Mouse (Mus musculus) liver, postnatal 0 days (tissue): ENCODE measurements around the gene Amz1. TPM values are rescaled to one million over a fixed set of nuclear protein-coding genes. Genes with fewer than 3 reads are reported as not detected.

Source experiments
- ATAC-seq: fragments of 200-750 bp; cut with Nextera tagmentation; 2 replicates; pipeline ENCODE4 v1.8.0; 2017; ENCODE audit warnings: mild to moderate bottlenecking, moderate library complexity
- DNase-seq: peaks from one replicate; pipeline ENCODE4 v3.0.0-alpha.2; 2016
- H3K27ac ChIP-seq: fragments of 300-500 bp; sonication (generic); 2 replicates; pipeline ENCODE4 v1.5.1; 2014; ENCODE audit warnings: antibody characterized with exemption, moderate library complexity, mild to moderate bottlenecking, low read depth
- H3K27me3 ChIP-seq: fragments of 300-500 bp; sonication (generic); 2 replicates; pipeline ENCODE4 v1.6.1; 2014; ENCODE audit warnings: low read length, control low read depth, mixed read lengths; ENCODE audit not compliant: insufficient read depth
- H3K36me3 ChIP-seq: fragments of 300-500 bp; sonication (generic); replicated peaks from 2 replicates; pipeline ENCODE4 v1.6.1; 2014; ENCODE audit warnings: mild to moderate bottlenecking, control low read depth, low read length, moderate library complexity, mixed read lengths; ENCODE audit not compliant: insufficient read depth
- H3K4me1 ChIP-seq: fragments of 300-500 bp; sonication (generic); 2 replicates; pipeline ENCODE4 v1.6.1; 2014; ENCODE audit warnings: antibody characterized with exemption, mild to moderate bottlenecking, control low read depth; ENCODE audit not compliant: insufficient read depth
- H3K4me2 ChIP-seq: fragments of 300-500 bp; sonication (generic); 2 replicates; pipeline ENCODE4 v1.6.1; 2014; ENCODE audit warnings: low read depth, mild to moderate bottlenecking, low read length, moderate library complexity, mixed read lengths
- H3K4me3 ChIP-seq: fragments of 300-500 bp; sonication (generic); 2 replicates; pipeline ENCODE4 v1.5.1; 2014; ENCODE audit warnings: low read depth, low read length
- H3K9ac ChIP-seq: fragments of 300-500 bp; sonication (generic); replicated peaks from 2 replicates; pipeline ENCODE4 v1.6.1; 2014; ENCODE audit warnings: mild to moderate bottlenecking, moderate library complexity
- H3K9me3 ChIP-seq: fragments of 300-500 bp; sonication (generic); 2 replicates; pipeline ENCODE4 v1.6.1; 2016; ENCODE audit warnings: mild to moderate bottlenecking, control low read depth, low read length, mixed read lengths
- CTCF ChIP-seq: sonication (generic); IDR thresholded peaks from 2 replicates; pipeline ENCODE4 v1.5.1; 2016; ENCODE audit warnings: antibody characterized with exemption, low read depth
- EP300 ChIP-seq: IDR thresholded peaks from 2 replicates; pipeline ENCODE4 v1.6.1; 2016; ENCODE audit warnings: antibody characterized with exemption, low read depth, mild to moderate bottlenecking
- WGBS: fragments of 180-500 bp; shearing (Covaris S2); extraction: QIAGEN DNeasy Blood & Tissue Kit; methylation state at CpG from one replicate; pipeline ENCODE4 v1.1.7; 2014; ENCODE audit not compliant: insufficient replicate concordance; 5-methylcytosine and 5-hydroxymethylcytosine counted together
- polyA plus RNA-seq: library from polyadenylated mRNA; unstranded; fragments of >200 nt; fragmentation: Nextera tagmentation; extraction: Ambion mirVana; gene quantifications from 2 replicates; pipeline ENCODE4 v1.2.1, GENCODE M21; 2015

The Amz1 gene
- polyA plus RNA-seq, result 2.1 and 2.2 TPM in 2 replicates

- Histone ChIP-seq H3K4me2 (no peak within 1 kb of the TSS), H3K4me1 (no peaks in the 10 kb centered on the region), H3K9me3 (no peaks in the 10 kb centered on the region), H3K27ac (no peak within 1 kb of the TSS), H3K9ac (no peak within 1 kb of the TSS), H3K27me3 (no peaks in the 10 kb centered on the region), H3K36me3 (peaks cover under 1% of the 10 kb centered on the region), H3K4me3 (no peak within 1 kb of the TSS)
- DNase-seq, result no peak
- no peak for ATAC-seq
- TF ChIP-seq CTCF, result no peak
- no peak for TF ChIP-seq EP300
- WGBS, result 67% methylated on average over 13 of the region's 13 CpGs
These were observed at the start of gene Amz1 for GRCm38 (mm10) chr5:140723822-140724221. Gene Amz1, plus strand, starts transcription at chr5:140724127.

DNA sequence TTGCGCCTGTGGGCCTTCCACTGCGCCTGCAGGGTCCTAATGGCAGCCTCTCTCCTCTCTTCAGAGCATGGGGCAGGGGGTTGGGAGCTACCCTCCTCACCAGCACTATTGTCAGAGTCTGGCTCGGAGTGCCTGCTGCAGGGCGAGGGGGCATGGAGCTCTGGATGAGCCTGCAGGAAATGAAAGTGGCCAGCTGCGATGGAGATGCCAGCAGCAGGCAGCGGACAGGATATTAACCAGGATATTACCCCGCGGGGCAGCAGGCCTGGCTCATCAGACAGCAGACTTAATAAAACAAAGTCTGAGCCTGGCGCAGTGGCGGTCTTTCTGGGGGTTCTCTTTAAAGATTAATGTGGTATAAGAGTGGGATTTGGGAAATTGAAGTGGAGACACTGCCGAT lies 48.8 kb upstream of the Amz1 start:
- peaks cover 11% of the 10 kb centered on the region; the same call in 1 of the 2 replicates for H3K36me3 ChIP-seq
- H3K9ac ChIP-seq, result no peak overlapping the region
- ATAC-seq (no peak), DNase-seq (no peak)
- H3K27me3 ChIP-seq, result no peaks in the 10 kb centered on the region
- H3K4me2 ChIP-seq, result no peak overlapping the region
- TF ChIP-seq EP300 (no peak), CTCF (no peak)
- H3K4me3 ChIP-seq, result no peak overlapping the region
- H3K4me1 ChIP-seq, result no peaks in the 10 kb centered on the region
- H3K27ac ChIP-seq, result no peak overlapping the region
- no peaks in the 10 kb centered on the region for H3K9me3 ChIP-seq
- 83% methylated on average over 11 of the region's 11 CpGs for WGBS

DNA sequence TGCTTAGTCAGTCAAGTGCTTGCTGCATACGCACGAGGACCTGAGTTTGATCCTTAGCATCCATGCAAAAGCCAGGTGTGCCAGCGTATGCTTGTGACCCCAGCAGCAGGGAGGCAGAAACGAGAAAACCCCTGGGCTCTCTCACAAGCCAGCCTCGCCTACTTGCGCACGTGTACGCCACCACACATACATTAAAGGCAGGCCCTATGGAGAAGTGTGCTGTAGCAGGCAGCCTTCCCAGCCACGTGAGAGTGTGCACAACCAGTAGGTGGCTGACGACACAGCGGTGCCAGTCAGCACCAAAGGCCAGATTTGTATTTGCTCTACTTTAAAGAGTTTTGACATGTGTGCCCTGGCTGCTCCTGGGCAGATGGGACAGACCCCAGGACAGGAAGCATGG lies 48.3 kb upstream of the Amz1 start:
- H3K9me3 ChIP-seq, result no peaks in the 10 kb centered on the region
- no peak overlapping the region for H3K27ac ChIP-seq
- no peak overlapping the region for H3K4me2 ChIP-seq
- no peak for DNase-seq
- H3K9ac ChIP-seq, result no peak overlapping the region
- no peak for ATAC-seq
- H3K36me3 ChIP-seq, result peaks cover 11% of the 10 kb centered on the region; the same call in 1 of the 2 replicates
- no peak for TF ChIP-seq CTCF
- TF ChIP-seq EP300, result no peak
- 88% methylated on average over 11 of the region's 11 CpGs for WGBS
- H3K4me1 ChIP-seq, result no peaks in the 10 kb centered on the region
- H3K4me3 ChIP-seq, result no peak overlapping the region
- H3K27me3 ChIP-seq, result no peaks in the 10 kb centered on the region

- Histone ChIP-seq H3K36me3 (peaks cover 11% of the 10 kb centered on the region; the same call in 1 of the 2 replicates), H3K27ac (no peak overlapping the region)
These were observed 46.8 kb upstream of the Amz1 start for GRCm38 (mm10) chr5:140677137-140677536.

DNA sequence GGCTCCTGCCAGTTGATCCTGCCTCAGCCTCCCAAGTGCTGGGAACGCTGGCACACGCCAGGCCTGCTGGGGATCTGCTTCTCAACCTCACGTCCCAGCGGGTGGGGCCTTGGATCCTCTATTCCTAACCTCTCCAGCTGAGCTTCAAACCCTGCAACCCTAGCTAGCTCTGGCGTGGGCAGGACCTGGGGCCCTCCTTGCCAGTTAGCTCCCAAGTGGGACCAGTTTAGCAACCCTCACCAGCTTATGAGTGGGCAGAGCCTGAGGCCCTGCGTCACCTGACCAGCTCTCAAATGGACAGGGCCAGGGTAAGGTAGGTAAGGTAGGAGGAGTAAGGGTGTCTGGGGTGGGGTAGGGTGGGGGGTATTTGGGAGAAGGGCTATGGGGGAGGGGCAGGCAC lies 43.9 kb upstream of the Amz1 start:
- 84% methylated on average over 6 of the region's 6 CpGs for WGBS
- no peak for TF ChIP-seq CTCF
- TF ChIP-seq EP300, result no peak
- DNase-seq, result no peak
- no peak overlapping the region for H3K9ac ChIP-seq
- H3K4me1 ChIP-seq, result no peaks in the 10 kb centered on the region
- no peak overlapping the region for H3K4me2 ChIP-seq
- no peak overlapping the region for H3K27ac ChIP-seq
- peaks cover 6% of the 10 kb centered on the region for H3K36me3 ChIP-seq
- no peak overlapping the region for H3K4me3 ChIP-seq
- no peaks in the 10 kb centered on the region for H3K27me3 ChIP-seq
- ATAC-seq, result no peak
- no peaks in the 10 kb centered on the region for H3K9me3 ChIP-seq

More at GRCm38 (mm10) chr5:140677137-140677536, 46.8 kb upstream of the Amz1 start:
- H3K4me1 ChIP-seq, result no peaks in the 10 kb centered on the region
- no peaks in the 10 kb centered on the region for H3K9me3 ChIP-seq
- DNase-seq (no peak), ATAC-seq (no peak)
- no peak overlapping the region for H3K9ac ChIP-seq
- no peak overlapping the region for H3K4me2 ChIP-seq
- 83% methylated on average over 6 of the region's 6 CpGs for WGBS
- no peak overlapping the region for H3K4me3 ChIP-seq
- no peaks in the 10 kb centered on the region for H3K27me3 ChIP-seq
- no peak for TF ChIP-seq CTCF
- no peak for TF ChIP-seq EP300

DNA sequence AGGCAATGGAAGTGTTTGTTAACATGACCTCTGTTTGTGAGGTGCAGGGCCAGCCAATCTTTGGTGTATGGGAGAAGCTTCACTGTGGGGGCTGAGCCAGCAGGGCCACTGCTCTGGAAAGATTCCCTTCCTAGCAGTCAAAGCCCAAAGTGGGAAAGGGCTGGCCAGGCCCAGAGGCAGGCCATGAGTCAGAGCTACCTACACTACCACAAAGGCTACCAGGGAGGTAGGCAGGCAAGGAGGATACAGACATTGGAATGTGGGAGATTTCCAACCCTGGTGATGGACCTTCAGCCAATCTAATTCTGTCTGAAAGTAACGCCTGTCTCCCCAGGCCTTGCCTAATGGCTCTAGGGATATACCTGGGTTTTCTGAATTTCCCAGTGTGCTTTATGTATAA lies 43.0 kb upstream of the Amz1 start:
- Histone ChIP-seq H3K4me3 (no peak overlapping the region), H3K9me3 (no peaks in the 10 kb centered on the region), H3K4me1 (no peaks in the 10 kb centered on the region), H3K36me3 (peaks cover 2% of the 10 kb centered on the region), H3K9ac (no peak overlapping the region), H3K4me2 (no peak overlapping the region), H3K27me3 (no peaks in the 10 kb centered on the region), H3K27ac (no peak overlapping the region)
- ATAC-seq (no peak), DNase-seq (no peak)
- TF ChIP-seq CTCF, result no peak
- no peak for TF ChIP-seq EP300
- WGBS, result 78% methylated on average over 1 of the region's 1 CpGs

DNA sequence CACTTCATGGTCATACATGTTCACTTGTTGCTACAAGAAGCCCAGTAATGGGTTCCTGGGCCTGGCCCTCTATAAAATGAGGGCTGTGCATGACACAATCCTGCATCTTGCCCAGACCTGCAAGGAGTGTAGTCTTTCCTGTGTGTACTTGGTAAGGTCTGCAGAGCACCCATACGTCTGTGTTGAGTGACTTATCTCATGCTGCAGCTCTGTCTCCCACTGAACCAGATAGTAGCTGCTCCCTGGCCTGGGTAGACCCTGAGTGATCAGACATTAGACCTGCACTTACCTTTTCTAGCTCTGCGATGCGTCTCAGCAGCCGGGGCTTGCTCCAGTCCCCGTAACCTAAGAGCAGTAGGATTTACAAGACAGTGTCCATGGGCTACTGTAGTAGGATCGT lies 41.8 kb upstream of the Amz1 start:
- 74% methylated on average over 6 of the region's 6 CpGs for WGBS
- H3K4me1 ChIP-seq, result no peaks in the 10 kb centered on the region
- no peak overlapping the region for H3K27ac ChIP-seq
- no peak overlapping the region for H3K4me3 ChIP-seq
- no peak for DNase-seq
- no peak overlapping the region for H3K9ac ChIP-seq
- H3K4me2 ChIP-seq, result no peak overlapping the region
- no peak for ATAC-seq
- no peaks in the 10 kb centered on the region for H3K9me3 ChIP-seq
- peaks cover 4% of the 10 kb centered on the region; the same call in 1 of the 2 replicates for H3K36me3 ChIP-seq
- no peaks in the 10 kb centered on the region for H3K27me3 ChIP-seq
- TF ChIP-seq CTCF (no peak), EP300 (no peak)
